Mouse (Mus musculus): ENCODE results near the gene F3.

- TF ChIP-seq CTCF (IDR thresholded peaks at IDR 0.05; ENCODE audit: low read depth, low read length) = no peak
- no peak for TF ChIP-seq POLR2A (IDR thresholded peaks at IDR 0.05; ENCODE audit: borderline replicate concordance, low read depth, low read length)
Observed at GRCm38 (mm10) chr3:121723968-121724524, 709 bp downstream of the F3 start.

Measured in bone marrow macrophage, adult 2 months (primary cell).